Mouse (Mus musculus) limb, embryonic 13.5 days (tissue): ENCODE data around the gene Lamtor5. TPM values are rescaled to one million over a fixed set of nuclear protein-coding genes. Genes with fewer than 3 reads are reported as not detected.
"Not testable (repeated sequence)": the region's sequence is repeated elsewhere in the genome, so short reads cannot be mapped to it uniquely, and the experiment has no call there.

Source experiments
- ATAC-seq: fragments of 200-750 bp; cut with Nextera tagmentation; 2 replicates; pipeline ENCODE4 v1.8.0; 2017; ENCODE audit warnings: low read depth, moderate number of reproducible peaks, moderate TSS enrichment; ENCODE audit not compliant: low FRiP score
- H3K27ac ChIP-seq: fragments of 300-500 bp; sonication (generic); 2 replicates; pipeline ENCODE4 v1.5.1; 2015; ENCODE audit warnings: inconsistent platforms, mild to moderate bottlenecking, moderate library complexity
- H3K27me3 ChIP-seq: fragments of 300-500 bp; sonication (generic); 2 replicates; pipeline ENCODE4 v1.6.1; 2015; ENCODE audit warnings: mild to moderate bottlenecking, inconsistent platforms
- H3K36me3 ChIP-seq: fragments of 300-500 bp; sonication (generic); 2 replicates; pipeline ENCODE4 v1.6.1; 2015; ENCODE audit warnings: inconsistent platforms, mild to moderate bottlenecking, moderate library complexity
- H3K4me1 ChIP-seq: fragments of 300-500 bp; sonication (generic); 2 replicates; pipeline ENCODE4 v1.6.1; 2015; ENCODE audit warnings: inconsistent platforms
- H3K4me2 ChIP-seq: fragments of 300-500 bp; sonication (generic); replicated peaks from 2 replicates; pipeline ENCODE4 v1.6.1; 2015; ENCODE audit warnings: inconsistent platforms, mild to moderate bottlenecking, moderate library complexity
- H3K4me3 ChIP-seq: fragments of 300-500 bp; sonication (generic); 2 replicates; pipeline ENCODE4 v1.5.1; 2015; ENCODE audit warnings: moderate library complexity, mild to moderate bottlenecking, inconsistent platforms
- H3K9ac ChIP-seq: fragments of 300-500 bp; sonication (generic); 2 replicates; pipeline ENCODE4 v1.6.1; 2015; ENCODE audit warnings: mild to moderate bottlenecking, inconsistent platforms
- H3K9me3 ChIP-seq: fragments of 300-500 bp; sonication (generic); 2 replicates; pipeline ENCODE4 v1.6.1; 2016; ENCODE audit warnings: inconsistent platforms
- WGBS: fragments of 180-500 bp; shearing (Covaris S2); methylation state at CpG from one replicate; pipeline ENCODE4 v1.1.7; 2015; 5-methylcytosine and 5-hydroxymethylcytosine counted together
- polyA plus RNA-seq: library from polyadenylated mRNA; unstranded; fragments of >200 nt; fragmentation: Nextera tagmentation; extraction: Ambion mirVana; gene quantifications from 2 replicates; pipeline ENCODE4 v1.2.1, GENCODE M21; 2015

Gene Lamtor5
- polyA plus RNA-seq, 1 experiment from 2014 or later, result 190 TPM

DNA sequence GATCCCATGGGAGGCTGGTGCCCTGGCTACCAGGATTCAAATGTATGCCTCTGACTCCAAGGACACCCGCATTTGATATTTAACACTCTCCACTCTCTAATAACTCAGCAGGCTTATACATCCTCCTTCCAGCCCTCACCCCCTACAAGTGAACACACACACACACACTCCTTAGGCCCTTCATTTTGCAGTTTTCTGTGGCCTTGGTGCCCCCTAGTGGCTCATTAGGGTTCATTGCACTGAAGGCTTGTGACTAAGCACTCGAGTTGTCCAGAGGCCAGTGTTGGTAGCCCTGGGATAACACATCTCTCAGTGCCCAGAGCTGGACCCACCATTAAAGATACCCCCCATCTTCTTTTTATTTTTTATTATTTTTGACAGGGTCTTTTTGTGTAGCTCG is 4.8 kb upstream of the Lamtor5 start:
- Histone ChIP-seq H3K4me3 (no peak overlapping the region), H3K36me3 (no peaks in the 10 kb centered on the region), H3K4me1 (0 out of 2 replicates have a peak, but pooled peaks cover 2% of the 10 kb centered on the region), H3K4me2 (no peak overlapping the region), H3K9ac (no peak overlapping the region), H3K27ac (no peak overlapping the region), H3K9me3 (no peaks in the 10 kb centered on the region), H3K27me3 (peaks cover 6% of the 10 kb centered on the region; the same call in 1 of the 2 replicates)
- WGBS, result 14% methylated on average over 3 of the region's 3 CpGs
- peak; percentile 42; the same call in 1 of the 2 replicates for ATAC-seq

DNA sequence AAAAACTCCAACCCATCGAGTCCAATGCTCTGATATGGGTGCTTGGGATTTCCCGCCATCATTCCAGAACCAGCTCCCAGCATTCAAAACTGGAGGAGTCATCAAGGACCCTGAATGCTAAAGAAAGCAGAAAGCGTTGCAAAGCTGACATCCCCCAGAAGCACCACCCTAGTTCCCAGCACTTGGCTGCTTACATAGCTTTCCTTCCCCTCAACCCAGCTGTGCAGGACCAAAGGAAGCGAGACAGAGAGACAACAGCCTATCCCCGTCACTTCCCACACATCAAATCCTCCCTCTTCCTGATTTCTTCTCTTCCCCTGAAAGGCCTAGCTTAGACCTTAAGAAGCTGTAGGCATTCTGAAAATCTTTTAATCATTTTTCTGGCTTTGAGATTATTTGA is 3.3 kb upstream of the Lamtor5 start:
- Histone ChIP-seq H3K27me3 (peaks cover 6% of the 10 kb centered on the region; the same call in 1 of the 2 replicates), H3K4me3 (no peak overlapping the region), H3K36me3 (no peaks in the 10 kb centered on the region), H3K9me3 (no peaks in the 10 kb centered on the region), H3K4me1 (peaks cover 10% of the 10 kb centered on the region), H3K4me2 (no peak overlapping the region), H3K27ac (no peak overlapping the region), H3K9ac (no peak overlapping the region)
- 66% methylated on average over 5 of the region's 5 CpGs for WGBS
- no peak for ATAC-seq

DNA sequence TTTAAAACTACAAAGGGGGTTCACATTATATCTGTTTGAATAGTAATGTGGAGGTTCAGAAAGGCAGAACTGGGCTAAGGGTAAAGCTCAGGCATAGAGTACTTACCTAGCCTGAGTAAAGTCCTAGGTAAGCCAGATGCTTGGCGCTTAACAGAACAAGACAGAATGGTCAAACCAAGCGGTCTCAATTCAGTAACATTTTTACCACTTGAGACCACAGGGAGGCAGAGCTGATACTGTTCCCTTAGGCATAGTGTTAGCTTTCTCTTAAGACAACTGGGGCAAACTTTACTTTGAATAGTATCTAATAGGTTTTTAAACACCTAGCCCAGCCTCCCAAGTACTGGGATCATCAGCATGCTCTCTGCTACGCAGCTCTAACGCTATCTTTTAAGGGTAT is 2.7 kb upstream of the Lamtor5 start:
- Histone ChIP-seq H3K4me3 (no peak overlapping the region), H3K9me3 (no peaks in the 10 kb centered on the region), H3K9ac (no peak overlapping the region), H3K36me3 (no peaks in the 10 kb centered on the region), H3K4me1 (peaks cover 10% of the 10 kb centered on the region), H3K27me3 (peaks cover 6% of the 10 kb centered on the region; the same call in 1 of the 2 replicates), H3K27ac (no peak overlapping the region), H3K4me2 (no peak overlapping the region)
- 46% methylated on average over 4 of the region's 4 CpGs for WGBS
- ATAC-seq, result no peak

DNA sequence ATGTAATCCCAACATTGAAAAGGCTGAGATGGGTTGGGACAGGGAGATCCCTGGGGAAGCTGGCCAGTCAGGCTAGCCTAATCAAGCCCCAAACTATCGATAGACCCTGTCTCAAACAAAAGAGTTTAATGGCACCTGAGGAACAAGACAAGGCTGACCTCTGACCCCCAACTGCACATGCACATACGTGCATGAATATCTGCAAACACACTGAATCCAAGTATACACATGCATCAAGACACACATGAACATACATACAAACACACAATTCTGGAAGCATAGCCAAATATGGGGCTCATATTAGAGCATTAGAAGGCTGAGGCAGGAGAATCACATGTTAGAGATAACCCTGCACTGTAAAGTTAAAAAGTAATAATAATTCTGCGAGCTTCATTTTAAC is 2.0 kb upstream of the Lamtor5 start:
- H3K9me3 ChIP-seq, result no peaks in the 10 kb centered on the region
- H3K4me3 ChIP-seq, result no peak overlapping the region
- peaks cover 1% of the 10 kb centered on the region; the same call in 1 of the 2 replicates for H3K36me3 ChIP-seq
- no peak for ATAC-seq
- no peak overlapping the region for H3K4me2 ChIP-seq
- H3K4me1 ChIP-seq, result peaks cover 10% of the 10 kb centered on the region
- H3K9ac ChIP-seq, result no peak overlapping the region
- peaks cover 6% of the 10 kb centered on the region; the same call in 1 of the 2 replicates for H3K27me3 ChIP-seq
- WGBS, result 85% methylated on average over 3 of the region's 3 CpGs
- H3K27ac ChIP-seq, result no peak overlapping the region

DNA sequence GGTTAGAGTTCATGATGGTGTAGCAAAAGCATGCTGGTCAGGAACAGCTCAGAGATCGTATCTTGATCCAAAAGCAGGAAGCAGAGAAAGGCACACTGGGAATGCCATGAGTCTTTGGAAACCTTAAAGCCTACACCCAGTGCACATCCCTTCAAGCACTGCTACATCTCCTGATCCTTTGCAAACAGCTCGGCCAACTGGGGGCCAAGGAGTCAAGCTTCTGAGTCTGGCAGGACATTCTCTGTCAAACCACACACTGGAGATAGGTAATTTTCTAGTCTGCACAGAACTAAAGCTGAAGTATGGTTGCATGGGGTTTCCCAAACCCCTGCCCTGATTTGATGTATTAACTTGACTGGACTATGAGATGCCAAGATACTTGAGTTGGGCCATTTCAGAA is 7.5 kb downstream of the Lamtor5 start:
- Histone ChIP-seq H3K4me1 (peaks cover 10% of the 10 kb centered on the region), H3K4me3 (no peak overlapping the region), H3K4me2 (no peak overlapping the region), H3K36me3 (peaks cover 38% of the 10 kb centered on the region), H3K9ac (no peak overlapping the region), H3K27ac (no peak overlapping the region), H3K9me3 (no peaks in the 10 kb centered on the region), H3K27me3 (no peaks in the 10 kb centered on the region)
- 84% methylated on average over 2 of the region's 2 CpGs for WGBS
- no peak for ATAC-seq

DNA sequence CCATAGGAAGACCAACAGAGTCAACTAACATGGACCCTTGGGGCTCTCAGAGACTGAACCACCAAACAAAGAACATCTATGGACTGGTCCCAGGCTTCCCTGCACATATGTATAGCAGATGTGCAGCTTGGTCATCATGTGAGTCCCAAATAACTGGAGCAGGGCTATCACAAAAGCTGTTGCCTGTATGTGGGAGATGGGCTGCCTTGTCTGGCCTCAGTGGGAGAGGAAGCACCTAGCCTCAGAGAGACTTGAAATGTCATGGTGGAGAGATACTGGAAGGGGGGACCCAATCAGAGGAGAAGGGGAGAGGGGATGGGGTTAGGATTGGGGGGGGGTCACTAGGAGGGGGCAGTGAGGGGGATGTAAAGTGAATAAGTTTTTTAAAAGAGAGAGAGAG is 8.7 kb downstream of the Lamtor5 start:
- H3K4me1 ChIP-seq, result peaks cover 22% of the 10 kb centered on the region

DNA sequence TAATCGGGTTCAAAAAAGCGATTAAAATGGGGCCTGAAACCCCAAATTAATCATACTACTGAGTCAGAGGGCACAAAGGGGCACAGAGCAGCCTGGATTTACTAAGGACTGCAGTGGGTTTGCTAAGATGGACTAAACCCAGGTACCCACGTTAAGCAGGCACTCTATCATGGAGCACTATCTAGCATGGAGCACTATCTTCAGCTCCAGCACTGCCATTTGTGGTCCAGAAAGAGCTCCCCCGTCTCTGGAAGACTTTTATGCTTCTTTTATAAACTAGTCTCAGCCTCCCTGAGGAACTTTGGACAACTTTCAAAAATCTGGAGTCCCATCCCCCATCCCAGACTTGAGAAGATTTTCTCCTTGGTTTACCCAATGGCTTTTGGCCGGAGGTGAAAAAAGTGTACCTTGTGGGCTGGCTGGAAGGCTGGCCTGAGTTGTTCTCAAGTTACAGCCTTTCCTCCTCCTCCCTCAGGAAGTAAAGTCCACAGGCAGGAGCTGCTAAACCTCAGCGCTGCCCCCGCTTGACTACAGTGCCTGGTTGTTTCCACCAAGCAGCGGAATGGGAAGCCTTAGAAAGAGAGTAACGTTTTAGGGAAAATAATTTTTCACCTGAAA is 12.2 kb downstream of the Lamtor5 start, which contains the start of gene Slc16a4:
Gene Slc16a4, plus strand, starts transcription at position 467 of the 618 bp plus-strand sequence.
- ATAC-seq, result peak; percentile 95
- peak within 1 kb of the TSS; percentile 50 for H3K4me2 ChIP-seq

More for the DNA sequence above, 8.7 kb downstream of the Lamtor5 start:
- Histone ChIP-seq H3K9me3 (no peaks in the 10 kb centered on the region), H3K27me3 (no peaks in the 10 kb centered on the region), H3K4me3 (no peak overlapping the region), H3K27ac (no peak overlapping the region), H3K36me3 (peaks cover 29% of the 10 kb centered on the region), H3K9ac (no peak overlapping the region), H3K4me2 (no peak overlapping the region)
- ATAC-seq, result no peak

DNA sequence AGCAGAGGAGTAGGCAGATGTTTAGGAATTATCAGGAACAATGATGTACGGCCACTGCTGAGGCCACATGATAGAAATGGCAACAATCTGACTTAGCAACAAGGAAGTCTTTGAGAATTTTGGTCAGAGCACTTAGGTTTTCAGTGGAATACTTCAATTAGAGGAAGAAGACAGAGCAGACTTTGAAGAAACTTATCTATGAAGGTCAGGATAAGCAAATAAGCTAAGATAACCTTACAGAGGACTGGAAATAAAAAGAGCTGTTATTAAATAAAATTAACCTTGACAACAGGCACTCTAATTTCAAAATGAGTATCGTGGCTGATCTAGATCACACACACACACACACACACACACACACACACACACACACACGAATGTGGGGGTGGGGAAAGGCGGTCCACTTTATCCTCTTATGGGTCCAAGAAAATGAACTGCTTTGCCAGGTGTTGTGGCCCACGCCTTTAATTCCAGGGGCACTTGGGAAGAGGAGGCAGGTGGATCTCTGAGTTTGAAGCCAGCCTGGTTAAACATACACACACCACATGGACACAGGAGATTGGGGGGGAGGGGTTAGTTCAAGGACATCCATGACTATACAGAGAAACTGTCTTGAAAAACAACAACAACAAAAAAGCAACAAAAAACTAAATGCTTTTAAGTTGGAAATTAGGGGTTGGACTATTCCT is 17.2 kb downstream of the Lamtor5 start:
- Histone ChIP-seq H3K27me3 (no peaks in the 10 kb centered on the region), H3K4me3 (no peak overlapping the region), H3K9ac (no peak overlapping the region), H3K4me2 (no peak overlapping the region), H3K4me1 (peaks cover 19% of the 10 kb centered on the region), H3K27ac (no peak overlapping the region), H3K9me3 (no peaks in the 10 kb centered on the region), H3K36me3 (peaks cover 15% of the 10 kb centered on the region)
- WGBS, result 89% methylated on average over 5 of the region's 5 CpGs
- no peak for ATAC-seq

More for the DNA sequence above, 12.2 kb downstream of the Lamtor5 start, which contains the start of gene Slc16a4:
- H3K9ac ChIP-seq, result no peak within 1 kb of the TSS
- H3K4me1 ChIP-seq, result peaks cover 26% of the 10 kb centered on the region
- H3K4me3 ChIP-seq, result peak within 1 kb of the TSS; percentile 19
- 0 out of 2 replicates have a peak, but pooled peaks cover 3% of the 10 kb centered on the region for H3K36me3 ChIP-seq
- peak within 1 kb of the TSS; percentile 92 for H3K27ac ChIP-seq
- no peaks in the 10 kb centered on the region for H3K9me3 ChIP-seq
- 18% methylated on average over 9 of the region's 9 CpGs for WGBS
- H3K27me3 ChIP-seq, result no peaks in the 10 kb centered on the region

DNA sequence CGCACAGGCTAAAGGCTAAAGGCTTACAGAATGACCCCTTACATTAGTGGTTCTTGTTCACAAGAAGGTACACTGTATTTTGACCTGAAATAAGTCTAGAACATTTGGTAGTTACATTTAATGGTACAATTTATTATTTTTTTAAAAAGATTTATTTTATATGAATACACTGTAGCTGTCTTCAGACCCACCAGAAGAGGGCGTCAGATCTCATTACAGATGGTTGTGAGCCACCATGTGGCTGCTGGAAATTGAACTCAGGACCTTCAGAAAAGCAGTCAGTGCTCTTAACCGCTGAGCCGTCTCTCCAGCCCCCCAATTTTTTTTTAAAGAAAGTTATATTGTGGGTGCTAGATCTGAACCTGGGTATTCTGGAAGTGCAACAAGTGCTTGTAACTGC is 18.3 kb downstream of the Lamtor5 start:
- H3K4me2 ChIP-seq, H3K27me3 ChIP-seq, H3K4me3 ChIP-seq, ATAC-seq, H3K9ac ChIP-seq, H3K4me1 ChIP-seq, H3K27ac ChIP-seq, H3K9me3 ChIP-seq: not testable (repeated sequence)
- peaks cover 22% of the 10 kb centered on the region for H3K36me3 ChIP-seq
- 68% methylated on average over 4 of the region's 4 CpGs for WGBS

DNA sequence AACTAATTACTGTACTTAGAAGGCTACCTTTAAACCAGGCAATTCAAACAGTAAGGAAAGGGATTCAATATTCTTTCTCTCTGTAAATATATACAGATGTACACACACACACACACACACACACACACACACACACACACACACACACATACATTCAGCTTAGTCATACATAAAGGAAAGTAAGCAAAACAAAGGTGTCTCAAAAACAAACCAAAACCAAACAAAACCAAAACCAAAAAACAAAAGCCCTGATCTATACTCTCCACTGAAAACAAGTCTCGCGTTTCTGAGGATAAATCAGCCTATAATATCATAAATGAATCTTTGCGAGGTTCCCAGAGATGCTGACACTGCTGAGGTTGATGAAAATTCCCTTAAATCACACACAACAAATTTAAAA is 38.7 kb downstream of the Lamtor5 start:
- no peak overlapping the region for H3K4me3 ChIP-seq
- WGBS, result 89% methylated on average over 3 of the region's 3 CpGs
- H3K27me3 ChIP-seq, result no peaks in the 10 kb centered on the region
- H3K9ac ChIP-seq, result no peak overlapping the region
- no peak for ATAC-seq
- H3K4me2 ChIP-seq, result no peak overlapping the region
- peaks cover 25% of the 10 kb centered on the region for H3K36me3 ChIP-seq
- no peak overlapping the region for H3K27ac ChIP-seq
- H3K9me3 ChIP-seq, result no peaks in the 10 kb centered on the region
- H3K4me1 ChIP-seq, result peaks cover 12% of the 10 kb centered on the region; the same call in 1 of the 2 replicates

DNA sequence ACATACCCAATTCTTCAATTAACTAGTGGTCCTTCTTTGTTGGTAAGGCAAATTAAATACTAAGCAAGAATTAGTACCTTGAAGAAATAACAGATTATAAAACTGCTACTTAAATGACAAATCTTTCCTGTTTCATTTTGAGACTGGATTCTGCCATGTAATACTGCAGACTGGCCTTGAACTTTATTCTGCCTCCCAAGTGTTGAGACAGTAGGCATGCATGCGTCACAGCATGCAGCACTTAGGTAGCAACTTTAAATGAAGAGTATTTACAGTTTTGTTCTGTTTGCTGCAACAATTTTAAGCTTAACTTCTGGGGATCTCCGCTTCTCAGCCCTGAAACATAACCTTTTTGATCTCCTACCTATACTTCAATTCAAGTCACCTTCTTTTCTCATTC is 42.5 kb downstream of the Lamtor5 start:
- no peak for ATAC-seq
- WGBS, result 90% methylated on average over 2 of the region's 2 CpGs
- H3K36me3 ChIP-seq, result peaks cover 40% of the 10 kb centered on the region

DNA sequence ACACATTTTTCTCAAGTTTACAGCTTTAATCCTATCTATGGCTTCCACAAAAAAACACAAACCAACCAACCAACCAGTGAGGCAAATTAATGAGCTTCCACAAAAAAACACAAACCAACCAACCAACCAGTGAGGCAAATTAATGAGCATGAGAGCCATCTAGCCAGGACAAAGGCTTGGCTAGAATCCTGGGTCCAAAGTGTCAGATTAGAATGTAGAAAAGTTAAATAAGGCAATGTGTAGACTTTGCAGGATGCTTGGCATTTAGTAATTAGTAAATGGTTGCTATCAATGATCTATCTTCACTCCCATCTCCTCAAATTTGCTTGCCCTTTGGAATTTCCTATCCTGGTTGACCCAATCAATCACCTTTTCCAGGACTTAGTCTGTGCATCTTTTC is 43.1 kb downstream of the Lamtor5 start:
- Histone ChIP-seq H3K9ac (no peak overlapping the region), H3K4me3 (no peak overlapping the region), H3K36me3 (peaks cover 38% of the 10 kb centered on the region), H3K9me3 (no peaks in the 10 kb centered on the region), H3K27me3 (no peaks in the 10 kb centered on the region), H3K4me1 (peaks cover 28% of the 10 kb centered on the region), H3K4me2 (no peak overlapping the region), H3K27ac (no peak overlapping the region)
- no peak for ATAC-seq

More for the DNA sequence above, 42.5 kb downstream of the Lamtor5 start:
- H3K4me2 ChIP-seq, result no peak overlapping the region
- H3K4me3 ChIP-seq, result no peak overlapping the region
- H3K27ac ChIP-seq, result no peak overlapping the region
- no peaks in the 10 kb centered on the region for H3K27me3 ChIP-seq
- H3K4me1 ChIP-seq, result peaks cover 28% of the 10 kb centered on the region
- no peak overlapping the region for H3K9ac ChIP-seq
- H3K9me3 ChIP-seq, result no peaks in the 10 kb centered on the region
